Mouse (Mus musculus) kidney, embryonic 15.5 days (tissue): ENCODE data around the gene Rnf217. TPM values are rescaled to one million over a fixed set of nuclear protein-coding genes. Genes with fewer than 3 reads are reported as not detected.

Source experiments
- ATAC-seq: fragments of 200-750 bp; cut with Nextera tagmentation; replicated peaks from 2 replicates; pipeline ENCODE4 v1.8.0; 2017; ENCODE audit warnings: moderate TSS enrichment; ENCODE audit not compliant: low FRiP score
- H3K27ac ChIP-seq: fragments of 300-500 bp; sonication (generic); 2 replicates; pipeline ENCODE4 v1.5.1; 2015; ENCODE audit warnings: mild to moderate bottlenecking, inconsistent platforms
- H3K27me3 ChIP-seq: fragments of 300-500 bp; sonication (generic); 2 replicates; pipeline ENCODE4 v1.6.1; 2015; ENCODE audit warnings: inconsistent platforms
- H3K36me3 ChIP-seq: fragments of 300-500 bp; sonication (generic); 2 replicates; pipeline ENCODE4 v1.6.1; 2015; ENCODE audit warnings: inconsistent platforms
- H3K4me1 ChIP-seq: fragments of 300-500 bp; sonication (generic); 2 replicates; pipeline ENCODE4 v1.6.1; 2015; ENCODE audit warnings: inconsistent platforms
- H3K4me2 ChIP-seq: fragments of 300-500 bp; sonication (generic); 2 replicates; pipeline ENCODE4 v1.6.1; 2015; ENCODE audit warnings: moderate library complexity, mild to moderate bottlenecking, inconsistent platforms
- H3K4me3 ChIP-seq: fragments of 300-500 bp; sonication (generic); replicated peaks from 2 replicates; pipeline ENCODE4 v1.5.1; 2015; ENCODE audit warnings: mild to moderate bottlenecking, inconsistent platforms
- H3K9ac ChIP-seq: fragments of 300-500 bp; sonication (generic); 2 replicates; pipeline ENCODE4 v1.6.1; 2015; ENCODE audit warnings: mild to moderate bottlenecking, inconsistent platforms
- H3K9me3 ChIP-seq: fragments of 300-500 bp; sonication (generic); replicated peaks from 2 replicates; pipeline ENCODE4 v1.6.1; 2016; ENCODE audit warnings: inconsistent platforms
- WGBS: fragments of 180-500 bp; shearing (Covaris S2); methylation state at CpG from one replicate; pipeline ENCODE4 v1.1.7; 2015; ENCODE audit warnings: mixed read lengths; 5-methylcytosine and 5-hydroxymethylcytosine counted together
- polyA plus RNA-seq: library from polyadenylated mRNA; unstranded; fragments of >200 nt; fragmentation: Nextera tagmentation; extraction: Ambion mirVana; gene quantifications from 2 replicates; pipeline ENCODE4 v1.2.1, GENCODE M21; 2015

The Rnf217 gene
- polyA plus RNA-seq, 1 experiment from 2014 or later = 1.5 TPM

DNA sequence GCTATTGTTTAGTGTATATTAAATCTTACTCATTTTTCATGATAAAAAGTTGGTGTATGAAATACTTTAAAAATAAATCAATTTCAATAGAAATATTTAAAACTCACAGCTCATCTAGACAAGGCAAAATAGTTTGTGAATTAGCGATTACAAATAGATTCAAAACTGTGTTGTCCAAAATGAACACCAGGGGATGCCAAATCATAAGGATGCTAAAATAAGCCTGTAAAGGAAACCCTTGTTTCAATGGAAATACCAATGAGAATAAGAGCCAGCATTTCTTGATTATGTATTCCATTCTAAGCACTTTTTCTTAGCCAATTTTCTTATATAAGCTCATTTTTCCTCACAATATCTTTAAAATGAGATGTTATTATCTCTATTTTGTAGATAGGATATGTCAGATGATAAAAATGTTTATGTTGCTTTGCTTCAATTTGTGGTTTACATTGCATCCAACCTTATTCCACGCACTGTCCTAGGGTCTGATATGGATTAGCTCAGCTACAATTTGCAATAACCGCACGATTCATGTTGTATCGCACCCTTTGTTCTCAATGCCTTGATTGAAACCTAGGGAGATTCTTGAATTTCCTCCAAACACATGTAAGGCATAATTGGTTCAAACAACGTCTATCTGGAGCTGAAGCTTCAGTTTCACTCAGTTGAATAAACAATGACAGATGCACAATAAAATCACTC is 143.0 kb downstream of the Rnf217 start:
- no peak for ATAC-seq
- WGBS = 79% methylated on average over 6 of the region's 6 CpGs
- Histone ChIP-seq H3K36me3 (no peaks in the 10 kb centered on the region), H3K4me3 (no peak overlapping the region), H3K27me3 (no peaks in the 10 kb centered on the region), H3K9ac (no peak overlapping the region), H3K27ac (no peak overlapping the region), H3K4me2 (no peak overlapping the region), H3K4me1 (no peaks in the 10 kb centered on the region), H3K9me3 (no peaks in the 10 kb centered on the region)

DNA sequence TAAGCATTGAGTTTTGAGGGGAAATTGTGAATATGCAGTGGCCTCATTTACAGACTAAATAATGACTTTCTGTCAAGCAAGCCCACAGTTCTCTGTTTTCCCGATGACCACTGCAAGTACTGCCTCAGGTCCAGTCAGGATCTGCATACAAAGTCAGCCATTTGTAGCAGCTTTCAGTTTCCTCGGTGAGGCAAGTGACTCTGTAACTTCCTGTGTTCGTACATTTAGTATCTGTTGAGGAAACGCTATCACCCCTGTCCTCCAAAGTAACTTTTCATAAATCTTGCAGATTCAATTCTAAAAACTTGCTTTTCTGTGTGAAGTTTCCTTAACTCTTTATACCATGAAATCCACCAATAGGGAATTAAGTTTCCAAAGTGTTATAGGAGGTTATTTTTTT is 143.6 kb downstream of the Rnf217 start:
- 61% methylated on average over 4 of the region's 4 CpGs for WGBS
- Histone ChIP-seq H3K4me2 (no peak overlapping the region), H3K27me3 (no peaks in the 10 kb centered on the region), H3K4me3 (no peak overlapping the region), H3K27ac (no peak overlapping the region), H3K9me3 (no peaks in the 10 kb centered on the region), H3K4me1 (no peaks in the 10 kb centered on the region), H3K36me3 (no peaks in the 10 kb centered on the region), H3K9ac (no peak overlapping the region)
- no peak for ATAC-seq

DNA sequence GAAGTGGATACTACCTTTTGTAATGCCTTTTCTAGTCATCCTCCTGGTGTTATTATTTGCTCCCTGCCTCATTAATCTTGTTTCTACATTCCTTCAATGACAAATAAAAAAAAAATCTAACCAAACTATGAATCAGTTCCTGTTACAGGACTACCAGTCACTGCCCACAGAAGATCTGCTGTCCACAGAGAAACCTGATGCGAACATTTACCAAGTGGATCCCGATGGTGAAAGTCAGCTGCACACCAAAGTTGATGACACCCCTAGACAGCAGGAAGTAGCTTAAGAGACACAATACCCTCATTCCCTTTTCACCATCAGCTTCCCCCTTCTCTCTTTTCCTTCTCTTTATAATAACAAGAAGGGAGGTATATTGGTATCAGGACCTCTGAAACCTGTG is 145.9 kb downstream of the Rnf217 start:
- H3K4me1 ChIP-seq = no peaks in the 10 kb centered on the region
- H3K4me3 ChIP-seq = no peak overlapping the region
- no peak overlapping the region for H3K4me2 ChIP-seq
- no peaks in the 10 kb centered on the region for H3K9me3 ChIP-seq
- H3K9ac ChIP-seq = no peak overlapping the region
- H3K27me3 ChIP-seq = no peaks in the 10 kb centered on the region
- no peak overlapping the region for H3K27ac ChIP-seq
- no peak for ATAC-seq
- H3K36me3 ChIP-seq = no peaks in the 10 kb centered on the region
- 90% methylated on average over 2 of the region's 2 CpGs for WGBS

DNA sequence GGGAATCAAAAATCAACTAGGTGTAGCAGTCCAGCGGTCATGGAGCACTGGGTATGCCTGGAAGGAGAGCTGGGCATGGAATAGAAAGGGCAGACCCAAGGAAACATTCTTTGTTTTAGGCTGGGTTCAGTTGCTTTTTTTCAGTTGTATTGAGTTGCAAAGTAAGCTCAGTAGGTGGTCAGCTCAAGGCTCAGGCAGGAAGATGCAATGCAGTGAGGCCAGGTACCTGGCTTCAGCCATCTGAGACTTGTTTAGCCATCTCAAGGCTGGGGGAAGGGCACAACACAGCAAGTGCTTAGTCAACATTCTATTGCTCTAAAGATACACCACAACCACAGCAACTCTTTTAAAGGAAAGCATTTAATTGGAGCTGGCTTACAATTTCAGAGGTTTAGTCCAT is 152.2 kb downstream of the Rnf217 start:
- Histone ChIP-seq H3K4me1 (no peaks in the 10 kb centered on the region), H3K36me3 (no peaks in the 10 kb centered on the region), H3K4me3 (no peak overlapping the region), H3K4me2 (no peak overlapping the region), H3K27ac (no peak overlapping the region), H3K9me3 (no peaks in the 10 kb centered on the region), H3K9ac (no peak overlapping the region), H3K27me3 (no peaks in the 10 kb centered on the region)
- ATAC-seq = no peak
- 55% methylated on average over 1 of the region's 1 CpGs for WGBS

DNA sequence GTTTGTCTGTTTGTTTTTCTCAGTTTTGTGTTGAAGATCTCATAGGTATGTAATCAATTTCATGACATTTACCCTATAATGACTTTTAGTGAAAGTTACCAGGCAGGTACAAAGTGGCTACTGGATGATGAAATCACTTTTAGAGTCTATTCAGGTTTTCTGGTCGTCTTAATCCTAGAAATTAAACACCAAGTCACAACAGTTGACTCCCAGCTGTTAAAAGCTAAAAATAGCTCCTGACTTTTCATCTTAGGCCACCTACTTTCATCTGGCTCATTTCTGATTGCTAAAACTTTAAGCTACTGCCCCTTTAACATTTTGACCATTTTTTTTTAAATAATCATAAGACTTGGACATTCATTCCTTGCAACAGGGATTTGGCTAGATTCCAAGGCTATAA is 161.9 kb downstream of the Rnf217 start:
- Histone ChIP-seq H3K9me3 (no peaks in the 10 kb centered on the region), H3K9ac (no peak overlapping the region), H3K4me1 (peaks cover 5% of the 10 kb centered on the region), H3K4me3 (no peak overlapping the region), H3K27ac (no peak overlapping the region), H3K36me3 (no peaks in the 10 kb centered on the region), H3K4me2 (no peak overlapping the region), H3K27me3 (no peaks in the 10 kb centered on the region)
- ATAC-seq = no peak
- WGBS = 20% methylated on average over 1 of the region's 1 CpGs

DNA sequence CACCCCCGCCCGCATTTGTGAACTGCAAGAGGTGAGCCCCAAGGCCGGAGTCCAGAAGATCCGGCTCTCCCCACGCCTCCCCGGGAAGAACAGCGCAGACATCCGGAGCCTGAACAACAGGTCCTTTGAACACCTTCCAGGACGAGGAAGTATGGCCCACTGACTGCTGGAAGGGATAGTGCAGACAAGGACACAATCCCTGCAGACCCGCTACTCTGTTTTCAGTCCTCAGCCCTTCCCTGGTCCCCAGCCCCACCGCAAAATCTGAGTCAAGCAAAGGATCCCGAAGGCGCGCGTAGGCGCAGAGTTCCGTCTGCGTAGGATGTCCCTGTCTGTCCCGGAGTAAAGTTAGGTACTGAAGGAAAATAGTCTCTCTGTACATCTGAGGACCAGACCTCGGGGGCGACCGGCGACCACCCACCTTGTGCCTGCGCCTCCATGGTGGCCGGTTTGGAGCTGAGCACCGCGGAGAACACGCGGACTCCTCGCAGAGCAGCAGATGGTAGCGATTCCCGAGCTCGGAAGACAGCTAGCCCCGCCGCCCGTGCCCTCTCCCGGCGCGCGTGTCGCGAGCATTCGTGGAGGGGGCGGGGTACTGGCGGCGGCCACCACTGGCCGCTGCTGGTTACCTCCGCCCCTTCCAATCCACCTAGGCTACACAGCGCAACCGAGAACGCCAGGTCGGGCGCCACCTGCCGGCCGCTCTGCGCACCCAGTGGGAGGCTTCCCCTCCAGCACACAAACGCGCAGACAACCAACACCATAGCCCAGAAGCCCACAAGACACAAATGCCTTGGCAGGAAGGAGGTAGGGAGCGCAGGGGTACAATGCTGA is 163.5 kb downstream of the Rnf217 start, which contains the start of gene Tpd52l1:
Tpd52l1 (minus strand) TSS at position 668 of the 834 bp plus-strand sequence.
- Histone ChIP-seq H3K27ac (peak within 1 kb of the TSS; percentile 51; the same call in 1 of the 2 replicates), H3K36me3 (no peaks in the 10 kb centered on the region), H3K9ac (peak within 1 kb of the TSS; percentile 50), H3K27me3 (no peaks in the 10 kb centered on the region), H3K4me3 (peak within 1 kb of the TSS; percentile 69), H3K4me2 (peak within 1 kb of the TSS; percentile 88), H3K9me3 (no peaks in the 10 kb centered on the region), H3K4me1 (peaks cover 5% of the 10 kb centered on the region)
- 1% methylated on average over 59 of the region's 59 CpGs for WGBS
- peak; percentile 99 for ATAC-seq

DNA sequence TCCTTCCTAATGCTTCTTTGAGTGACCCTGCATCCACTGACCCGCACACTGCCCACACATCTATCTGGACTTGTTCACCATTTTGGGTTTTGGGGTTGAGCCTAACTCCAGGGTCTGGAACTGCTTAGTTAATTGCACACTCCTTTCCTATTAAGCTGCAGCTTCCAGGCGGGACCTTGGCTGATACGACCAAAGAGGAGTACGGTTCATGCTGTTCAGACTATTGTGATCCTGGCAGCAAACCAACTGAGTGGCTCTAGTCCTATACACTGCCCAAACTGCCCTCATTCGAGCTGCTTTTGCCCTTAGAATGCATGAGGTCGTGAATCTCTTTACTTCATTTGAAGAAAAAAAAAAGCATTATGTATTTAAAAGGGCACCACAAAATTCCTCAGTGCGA is 164.8 kb downstream of the Rnf217 start:
- Histone ChIP-seq H3K9me3 (no peaks in the 10 kb centered on the region), H3K27ac (no peak overlapping the region), H3K36me3 (no peaks in the 10 kb centered on the region), H3K4me2 (0 out of 2 replicates have a peak overlapping the region, but pooled peaks have one; percentile 7), H3K4me3 (no peak overlapping the region), H3K9ac (no peak overlapping the region), H3K4me1 (peaks cover 5% of the 10 kb centered on the region), H3K27me3 (no peaks in the 10 kb centered on the region)
- WGBS = 77% methylated on average over 7 of the region's 7 CpGs
- ATAC-seq = no peak

Other genes starting within 250 kb of the Rnf217 start
- gene Tpd52l1, start 163.2 kb downstream of the Rnf217 start, polyA plus RNA-seq = 32.9 and 34.2 TPM in 2 replicates